Mouse (Mus musculus): ENCODE results near the gene Dock7. TPM values are rescaled to one million over a fixed set of nuclear protein-coding genes. Genes with fewer than 3 reads are reported as not detected.
A peak's percentile ranks its signal among the peaks of the same experiment; 100 is the strongest.

Dock7 gene
- total RNA-seq, 4 experiments from 2014 or later = 38.7 to 45.4 (median 42.1) TPM

DNA sequence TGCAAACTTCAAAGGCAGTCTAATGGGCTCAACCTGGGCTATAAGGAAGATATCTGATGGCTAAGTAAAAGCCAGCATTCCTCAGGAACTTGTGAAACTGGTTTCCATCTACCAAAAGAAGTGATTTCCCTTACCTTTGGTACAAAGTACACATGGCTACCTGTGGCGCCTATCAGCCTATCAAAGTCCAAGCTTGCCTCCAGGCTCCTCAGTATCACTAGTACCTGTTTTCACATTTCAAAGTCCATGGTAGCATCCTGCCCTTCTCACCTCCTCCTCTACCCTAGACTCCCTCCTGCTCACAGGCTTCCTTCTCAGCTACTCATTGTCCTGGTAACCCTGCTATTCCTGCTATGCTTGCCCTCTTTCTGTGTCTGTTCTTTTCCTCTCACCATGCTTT, 202.5 kb downstream of the Dock7 start:
- no peak for DNase-seq (ENCODE audit: low spot score in 2 of 2)

GRCm38 (mm10) chr4:98917724-98918123, 203.0 kb downstream of the Dock7 start:
- no peak for DNase-seq (ENCODE audit: low spot score in 2 of 2)

DNA sequence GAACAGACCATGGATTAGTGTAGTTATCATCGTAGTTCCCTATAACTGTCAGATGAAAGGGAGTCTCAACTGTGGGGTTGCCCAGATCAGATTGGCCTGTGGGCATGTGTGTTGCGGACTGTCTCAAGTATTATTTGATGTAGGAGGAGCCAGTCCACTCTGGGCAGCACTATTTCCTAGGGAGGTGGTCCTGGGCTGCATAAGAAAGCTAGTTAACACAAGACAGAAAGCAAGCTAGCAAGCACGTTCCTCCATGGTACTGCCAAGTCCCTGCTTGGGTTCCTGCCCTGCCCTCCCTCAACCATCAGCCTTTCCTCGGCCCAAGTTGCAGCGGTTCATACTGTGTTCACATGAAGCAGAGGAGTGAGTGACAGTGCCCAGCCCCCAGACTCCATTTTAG, 210.5 kb downstream of the Dock7 start:
- DNase-seq (ENCODE audit: low spot score in 2 of 2) = no peak

DNA sequence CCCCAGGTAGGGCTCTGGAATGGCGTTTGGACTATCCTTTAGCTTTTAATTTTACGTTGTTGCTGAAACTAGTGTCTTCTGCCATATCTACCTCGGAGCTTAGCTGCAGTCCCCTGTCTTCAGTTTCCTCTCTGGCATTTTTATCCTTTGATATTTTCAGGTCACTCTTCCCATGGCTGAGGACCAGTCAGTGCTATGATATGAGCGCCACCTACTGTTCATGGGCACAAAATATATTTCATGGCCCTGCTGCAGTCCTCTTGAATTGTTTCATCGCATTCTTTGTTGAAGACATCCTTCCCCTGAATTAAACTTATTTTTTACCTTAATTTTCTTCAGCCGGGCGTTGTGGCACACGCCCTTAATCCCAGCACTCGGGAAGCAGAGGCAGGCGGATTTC, 233.6 kb downstream of the Dock7 start:
- DNase-seq (ENCODE audit: low spot score in 2 of 2) = peak; percentile 4 to 8

Other genes starting within 250 kb of the Dock7 start
- gene Usp1, start 197.1 kb downstream of the Dock7 start, total RNA-seq (2022) = 10 to 100 TPM; 22.1 to 27.3 (median 23.5) TPM
- under 1 TPM in 2 of 4 experiments, not detected in 2; 0.27 to 0.60 TPM for gene Angptl3, start 90.0 kb downstream of the Dock7 start, total RNA-seq (2022)
- gene Atg4c, start 73.0 kb upstream of the Dock7 start, total RNA-seq (2022) = 10 to 100 TPM; 42.4 to 51.4 (median 47.2) TPM
- under 1 TPM; 0.41 to 0.81 (median 0.59) TPM for gene Gm12689, start 175.0 kb upstream of the Dock7 start, total RNA-seq (2022)